Mouse (Mus musculus) gastrocnemius, postnatal 36 days (tissue): ENCODE measurements around the gene Slc4a11. TPM values are rescaled to one million over a fixed set of nuclear protein-coding genes. Genes with fewer than 3 reads are reported as not detected.
A peak's percentile ranks its signal among the peaks of the same experiment; 100 is the strongest.

ENCODE experiments used
- DNase-seq, 2 experiments: peaks; one replicate each; pipeline ENCODE4 v3.0.0; 2022
- intact Hi-C: fragments of 180-260 bp; cut with DNase I; formaldehyde crosslinking; loops from one replicate; pipeline ENCODE4 v1.15.1; 2025
- long read RNA-seq, 2 experiments: library from polyadenylated mRNA; stranded (forward); transcript quantifications; one replicate each; pipeline ENCODE4 v2.0.0; 2021
- total RNA-seq, 2 experiments: library from RNA; stranded (reverse); gene quantifications; 2 replicates each; pipeline ENCODE4 v1.2.3; 2021

The Slc4a11 gene
- under 1 TPM in 1 of 2 experiments, not detected in 1; 0.12 TPM for total RNA-seq
- long read RNA-seq, experiment 1: 0 reads
- long read RNA-seq, experiment 2: 0 reads

DNA sequence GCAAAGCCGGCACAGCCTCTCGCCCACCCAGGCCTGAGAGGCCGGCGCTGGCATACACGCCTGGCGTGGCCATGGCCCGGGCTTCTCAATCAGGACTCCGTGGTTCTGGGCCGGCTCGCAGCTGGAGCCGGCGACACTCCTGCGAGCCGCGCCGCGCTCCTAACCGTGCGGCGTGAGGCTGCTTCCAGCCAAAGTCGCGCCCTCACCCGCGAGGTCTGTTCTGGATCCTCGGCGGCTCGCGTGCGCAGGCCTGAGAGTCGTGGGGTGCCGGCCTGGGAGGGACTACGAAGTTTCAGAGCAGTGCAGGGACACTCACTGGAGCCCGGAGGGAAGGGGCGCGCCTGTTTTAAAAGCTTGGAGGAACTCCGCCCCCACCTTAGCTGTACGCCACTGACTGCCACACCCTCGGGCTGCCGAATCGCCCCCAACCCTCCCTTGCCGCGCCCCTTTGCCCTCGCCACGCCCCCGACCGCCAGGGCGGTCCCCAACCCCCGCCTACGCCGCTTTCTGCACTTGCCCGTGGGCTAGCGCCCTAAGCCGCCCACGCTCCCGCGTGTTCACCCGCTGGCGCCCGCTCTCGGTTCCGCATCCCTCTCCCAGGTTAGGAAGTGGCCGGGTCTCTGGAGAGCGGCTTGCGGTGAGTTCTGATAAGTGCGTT is at the start of gene Slc4a11:
Gene Slc4a11 (minus strand): TSS at position 367 of the 658 bp plus-strand sequence.
- intact Hi-C loops: no loop called here
- peak; percentile 26 to 35 for DNase-seq

DNA sequence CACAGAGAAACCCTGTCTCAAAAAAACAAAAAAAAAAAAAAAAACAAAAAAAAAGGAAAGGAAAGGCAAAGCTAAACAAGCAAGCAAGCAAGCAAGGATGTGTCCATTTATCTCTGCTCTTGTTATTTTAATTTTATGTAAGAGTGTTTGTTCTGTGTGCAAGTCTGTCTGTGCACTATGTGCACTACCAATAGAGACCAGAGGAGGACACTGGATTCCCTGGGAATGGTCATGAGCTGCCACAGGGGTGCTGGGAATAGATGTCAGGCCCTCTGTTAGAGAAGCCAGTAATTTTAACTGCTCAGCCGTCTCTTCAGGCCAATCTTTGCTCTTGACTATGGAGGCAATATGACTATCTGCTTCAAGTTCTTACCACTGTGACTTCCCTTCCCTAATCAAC is 46.3 kb upstream of the Slc4a11 start:
- DNase-seq: no peak
- intact Hi-C loops: no loop called here

DNA sequence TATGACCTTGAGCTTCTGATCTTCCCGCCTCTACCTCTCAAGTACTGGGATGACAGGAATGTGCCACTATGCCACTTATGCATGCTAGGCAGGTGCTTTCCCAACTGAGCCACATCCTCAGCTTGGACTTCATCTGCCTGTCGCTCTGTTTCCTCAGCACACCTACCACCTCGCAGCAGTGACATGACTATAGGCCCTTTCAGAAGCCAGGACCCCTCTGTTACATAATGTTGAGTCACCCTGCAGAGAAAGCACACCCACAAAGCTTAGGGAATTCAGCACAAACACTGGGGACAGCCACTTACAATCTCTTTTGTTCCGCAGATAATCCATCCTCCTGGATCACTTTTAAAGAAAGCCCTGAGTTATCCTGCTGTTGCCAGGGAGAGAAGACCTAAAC is 42.8 kb upstream of the Slc4a11 start:
- intact Hi-C loops: no loop called here
- DNase-seq: no peak

DNA sequence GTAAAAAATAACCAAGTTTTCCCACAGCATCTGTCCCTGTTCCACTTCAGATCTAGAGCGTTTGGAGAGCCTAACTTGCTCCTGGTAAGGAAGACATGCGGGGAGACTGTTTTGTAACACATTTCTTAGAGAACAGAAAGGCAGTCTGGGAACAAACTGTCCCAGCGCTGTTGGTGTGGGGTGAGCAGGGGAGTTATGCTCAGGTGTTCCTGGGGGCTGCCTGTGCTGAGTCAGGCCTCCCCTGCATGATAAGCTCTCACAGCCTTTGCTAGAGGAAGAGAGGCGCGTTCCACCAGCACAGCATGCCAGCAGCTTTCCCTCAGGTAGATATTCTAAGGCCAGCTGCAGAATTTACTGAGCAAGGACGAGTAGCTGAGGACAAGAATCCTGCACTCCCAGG is 40.7 kb upstream of the Slc4a11 start:
- intact Hi-C loops: no loop called here
- DNase-seq: no peak

DNA sequence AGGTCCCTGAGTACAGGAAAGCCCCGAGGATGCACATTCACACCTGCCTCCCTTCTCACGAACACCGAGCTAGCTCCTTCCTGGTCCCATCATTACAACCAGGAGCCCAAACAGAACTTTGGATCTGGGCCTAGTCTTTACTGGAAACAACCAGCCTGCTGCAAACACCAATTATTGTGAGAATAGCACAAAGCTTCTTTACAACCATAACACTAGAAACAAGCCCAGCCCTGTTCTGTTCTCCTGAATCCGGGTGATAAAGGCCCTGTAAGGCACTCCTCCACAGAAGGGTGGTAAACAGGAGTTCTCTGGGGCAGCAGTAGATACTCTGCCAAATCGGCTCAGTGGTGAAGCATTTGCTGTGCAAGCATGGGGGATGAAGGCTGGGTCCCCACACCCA is 38.0 kb upstream of the Slc4a11 start:
- DNase-seq: no peak
- intact Hi-C loops: no loop called here

DNA sequence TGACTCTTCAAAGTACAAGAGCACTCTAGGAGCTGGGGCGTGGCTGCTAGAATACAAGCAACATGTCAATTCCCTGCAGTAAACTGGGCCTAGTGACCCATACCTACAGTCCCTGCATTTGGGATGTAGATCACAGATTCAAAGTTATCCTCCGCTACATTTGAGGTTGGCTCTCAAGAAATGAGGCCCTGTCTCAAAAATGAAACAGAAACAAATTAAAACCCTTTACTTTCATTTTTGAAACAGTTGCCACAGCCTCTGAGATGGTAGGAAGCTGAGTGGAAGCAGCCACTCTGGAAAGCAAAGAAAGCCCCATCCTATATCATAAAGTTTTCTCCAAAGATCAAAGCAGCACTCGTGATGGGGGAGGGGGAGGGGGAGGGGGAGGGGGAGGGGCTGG is 36.1 kb upstream of the Slc4a11 start:
- DNase-seq: no peak
- intact Hi-C loops: no loop called here

DNA sequence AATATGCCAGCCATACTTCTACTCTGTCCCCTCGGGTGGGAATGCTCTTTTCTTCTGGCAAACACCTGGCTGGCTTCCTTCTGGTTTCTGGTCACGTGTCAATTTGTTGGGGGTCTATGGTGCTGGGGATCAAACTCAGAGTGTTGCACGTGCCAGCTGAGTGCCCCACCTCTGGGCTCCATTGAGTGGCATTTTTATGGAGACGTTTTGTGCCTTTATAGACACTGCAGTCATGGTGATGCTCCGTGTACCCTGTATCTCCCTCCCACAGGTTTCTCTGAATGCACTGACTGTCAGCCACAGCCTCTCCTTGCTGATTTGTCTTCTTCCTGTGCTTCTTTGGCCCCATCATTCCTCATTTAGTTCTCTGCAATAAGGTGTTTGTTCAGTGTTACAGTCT is 34.5 kb upstream of the Slc4a11 start:
- no peak for DNase-seq
- intact Hi-C loops: no loop called here

DNA sequence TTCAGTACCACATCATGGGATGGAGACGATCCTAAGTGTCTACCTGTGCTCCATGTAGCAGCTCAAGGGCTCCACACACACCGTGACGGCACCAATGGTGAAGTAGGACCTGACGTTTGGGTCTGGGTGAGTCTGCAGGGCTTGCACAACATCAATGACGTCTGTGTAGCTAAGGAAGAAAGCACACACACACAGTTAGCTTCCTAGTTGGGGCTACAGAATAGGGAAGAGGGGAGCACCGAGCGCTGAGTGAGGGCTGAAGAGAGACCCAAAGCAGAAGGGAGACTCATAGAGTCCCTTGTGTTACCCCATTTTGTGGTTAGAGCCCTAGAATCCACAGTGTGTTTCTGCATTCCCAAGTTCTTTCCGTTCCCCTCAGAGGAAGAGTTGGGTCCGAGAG is 33.4 kb upstream of the Slc4a11 start:
- DNase-seq: no peak
- intact Hi-C loops: no loop called here

DNA sequence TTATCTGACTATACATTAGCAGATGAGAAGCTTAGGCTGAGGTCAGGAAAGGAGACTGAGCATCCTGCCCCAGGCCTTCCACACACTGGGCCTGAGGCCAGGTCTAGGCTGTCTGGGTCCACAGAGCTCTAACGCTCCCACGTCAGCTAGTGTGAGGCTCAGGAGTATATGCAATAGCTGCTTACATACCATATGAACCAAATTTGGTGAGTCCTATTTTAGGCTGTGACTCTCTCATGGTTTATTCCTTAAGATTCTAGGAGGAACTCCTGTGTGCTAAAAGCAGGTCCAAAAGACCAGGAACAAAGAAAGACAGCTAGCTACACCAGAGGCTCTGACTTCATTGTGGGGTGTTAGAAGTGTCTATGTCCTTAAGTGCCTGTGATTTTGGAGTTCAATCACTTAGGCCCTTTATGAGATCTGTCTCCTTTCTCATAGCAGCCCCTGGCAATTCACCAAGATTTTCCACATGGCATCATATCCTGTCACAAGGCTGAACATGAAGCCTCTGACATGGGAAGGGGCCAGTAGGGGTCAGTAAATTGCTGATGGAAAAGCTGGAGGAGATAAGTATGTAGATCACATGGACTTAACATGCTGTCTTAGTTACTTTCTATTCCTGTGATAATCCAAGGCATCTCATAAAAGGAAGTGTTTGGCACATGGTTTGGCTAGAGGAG is 31.7 kb upstream of the Slc4a11 start:
- intact Hi-C loops: no loop called here
- no peak for DNase-seq

DNA sequence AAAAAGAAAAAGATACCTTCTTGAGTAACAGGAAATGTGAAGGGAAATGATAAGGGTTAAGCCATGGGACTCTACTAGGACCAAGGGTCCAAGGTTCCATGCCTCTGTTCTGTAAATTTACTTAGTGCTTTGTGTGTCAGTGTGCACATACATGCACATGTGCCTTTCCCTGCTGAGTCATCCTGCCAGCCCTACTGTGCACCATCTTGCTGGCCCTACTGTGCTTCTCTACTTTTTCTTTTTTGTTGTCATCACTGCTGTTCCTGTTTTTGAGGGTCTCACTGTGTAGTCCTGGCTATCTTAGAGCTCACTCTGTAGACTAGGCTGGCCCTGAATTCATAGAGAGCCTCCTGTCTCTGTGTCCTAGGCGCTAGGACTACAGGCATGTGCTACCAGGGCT is 30.4 kb upstream of the Slc4a11 start:
- intact Hi-C loops: no loop called here

DNA sequence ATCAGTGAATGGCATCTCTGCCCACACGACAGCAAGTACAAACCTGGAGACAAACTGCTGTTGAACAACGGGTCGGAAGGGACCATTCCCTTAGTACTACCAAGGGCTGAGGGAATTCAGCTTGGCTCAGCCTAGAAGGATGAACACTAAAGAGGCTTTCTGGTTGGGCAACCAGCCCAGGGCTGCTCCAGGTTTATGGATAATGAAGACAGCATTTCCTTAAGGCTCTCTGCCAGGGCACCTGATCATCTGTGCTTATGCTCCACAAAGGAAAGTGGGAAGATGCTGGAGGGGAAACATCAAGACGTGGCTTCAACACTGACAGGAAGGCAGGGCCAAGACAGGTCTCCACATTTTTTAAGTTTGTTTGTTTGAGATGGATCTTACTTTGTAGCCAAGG is 27.1 kb upstream of the Slc4a11 start:
- intact Hi-C loops: no loop called here
- no peak for DNase-seq

More for the DNA sequence above, 30.4 kb upstream of the Slc4a11 start:
- no peak for DNase-seq

DNA sequence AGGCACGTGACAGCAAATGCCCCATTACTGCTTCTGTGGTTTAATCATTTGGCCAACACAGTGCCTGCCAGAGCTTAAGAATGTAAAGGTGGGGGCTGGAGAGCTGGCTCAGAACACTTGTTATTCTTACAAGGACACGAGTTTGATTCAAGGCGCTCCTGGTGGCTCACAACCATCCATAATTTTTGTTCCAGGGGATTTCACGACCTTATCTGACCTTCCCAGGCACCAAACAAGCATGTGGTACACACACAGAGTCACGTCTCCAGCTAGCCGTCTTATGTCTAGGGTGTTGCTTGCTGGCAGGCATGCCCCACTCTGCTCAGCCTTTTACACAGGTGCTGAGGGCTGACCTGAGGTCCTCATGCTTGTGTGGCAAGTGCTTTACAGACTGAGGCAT is 20.6 kb upstream of the Slc4a11 start:
- intact Hi-C loops: no loop called here

DNA sequence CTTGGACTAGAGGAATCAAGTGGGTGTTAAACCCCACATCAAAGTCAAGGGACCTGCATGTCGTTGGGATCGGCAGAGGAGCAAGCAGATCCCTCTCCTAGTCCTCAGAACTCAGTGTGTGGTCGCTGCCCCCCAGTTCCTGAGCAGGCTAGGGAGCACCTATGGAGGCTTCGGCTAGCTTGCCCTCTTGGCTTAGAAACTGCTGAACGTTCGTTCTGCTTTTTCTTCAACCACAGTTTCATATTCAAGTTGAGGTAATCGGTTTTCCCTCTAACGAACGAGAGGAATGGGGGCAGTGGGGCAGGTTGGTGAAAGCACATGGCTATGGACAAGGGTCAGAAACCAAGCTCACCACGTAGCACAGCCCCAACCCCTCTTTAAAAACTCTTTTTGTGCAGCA is 9.7 kb upstream of the Slc4a11 start:
- intact Hi-C loops: no loop called here
- no peak for DNase-seq

More for the DNA sequence above, 20.6 kb upstream of the Slc4a11 start:
- DNase-seq: no peak

DNA sequence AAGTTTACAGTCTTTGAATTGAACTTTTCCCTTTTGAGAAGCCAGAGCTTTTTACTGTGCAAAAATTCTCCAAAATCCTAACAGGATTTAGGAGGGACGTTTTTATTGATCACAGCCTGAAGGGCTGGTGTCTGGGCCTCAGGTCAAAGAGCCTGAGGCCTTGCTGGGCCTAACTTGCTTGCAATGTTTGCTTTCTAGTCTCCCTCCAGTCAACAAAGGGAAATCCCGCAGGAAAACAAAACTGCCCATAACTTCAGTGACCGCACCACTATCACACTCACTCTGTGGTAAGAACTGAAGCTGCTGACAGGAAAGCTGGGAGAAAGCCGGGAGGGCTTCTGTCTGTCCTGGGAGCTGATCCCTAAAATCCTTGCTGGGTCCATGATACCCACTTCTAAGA is 9.3 kb upstream of the Slc4a11 start:
- DNase-seq: no peak
- intact Hi-C loops: no loop called here

DNA sequence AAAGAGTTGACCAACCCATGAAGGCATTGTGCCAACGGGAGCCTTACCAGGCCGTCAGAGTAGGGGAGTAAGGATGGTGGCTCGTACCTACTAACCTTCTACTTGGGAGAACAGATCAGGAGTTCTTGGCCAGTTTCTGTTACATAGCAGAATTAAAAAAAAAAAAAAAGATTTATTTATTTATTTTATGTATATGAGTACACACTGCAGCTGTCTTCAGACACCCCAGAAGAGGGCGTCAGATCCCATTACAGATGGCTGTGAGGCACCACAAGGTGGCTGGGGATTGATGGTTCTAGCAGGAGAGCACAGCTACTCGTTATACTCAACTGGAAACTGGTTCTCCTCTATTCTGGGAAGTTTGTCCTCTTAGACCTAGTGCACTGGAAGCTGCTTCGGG is 7.9 kb upstream of the Slc4a11 start:
- DNase-seq: no peak
- intact Hi-C loops: no loop called here

DNA sequence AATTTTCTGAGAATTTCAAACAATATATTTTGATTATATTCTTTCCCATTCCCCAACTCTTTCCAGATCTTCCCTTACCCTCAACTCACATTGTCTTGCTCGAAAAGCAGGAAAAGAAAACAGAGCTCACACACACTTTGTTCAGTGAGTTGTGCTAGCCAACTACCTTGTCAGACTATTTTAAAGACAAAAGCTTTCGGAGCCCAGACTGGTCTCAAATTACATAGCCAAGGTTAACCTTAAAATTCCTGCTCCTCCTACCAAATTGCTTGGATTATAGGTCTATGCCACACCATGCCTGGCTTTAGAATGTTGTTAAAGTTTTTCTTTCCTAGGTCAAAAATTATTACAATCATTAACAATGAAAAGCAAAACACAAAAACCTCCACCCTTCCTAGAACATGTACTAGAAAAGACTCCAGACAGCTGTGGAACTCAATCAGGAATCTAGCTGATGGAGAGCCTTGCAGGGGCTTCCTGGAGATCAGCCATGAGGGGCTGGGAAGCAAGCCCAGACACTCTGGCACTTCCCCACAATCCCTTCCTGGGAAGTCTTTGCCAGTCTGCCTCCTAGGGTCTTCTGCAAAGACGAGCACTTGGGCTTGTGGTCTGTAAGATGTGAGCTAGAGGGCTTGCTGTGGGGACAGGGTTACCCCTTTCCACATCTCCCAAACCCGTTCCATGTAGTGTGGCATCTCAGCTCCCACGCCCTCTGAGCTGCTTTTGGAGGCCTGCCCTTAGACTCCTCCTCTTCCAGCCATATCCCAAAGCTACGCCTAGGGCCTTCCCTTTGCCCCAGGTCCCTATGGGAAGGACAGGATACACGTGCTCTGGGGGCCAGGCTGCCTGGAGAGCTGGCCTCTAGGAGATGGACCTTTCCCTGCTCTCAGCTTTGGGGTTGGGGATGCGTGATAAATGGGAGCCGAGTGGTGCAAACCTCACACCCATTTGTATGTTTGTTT is 7.0 kb upstream of the Slc4a11 start:
- intact Hi-C loops: no loop called here
- no peak for DNase-seq

DNA sequence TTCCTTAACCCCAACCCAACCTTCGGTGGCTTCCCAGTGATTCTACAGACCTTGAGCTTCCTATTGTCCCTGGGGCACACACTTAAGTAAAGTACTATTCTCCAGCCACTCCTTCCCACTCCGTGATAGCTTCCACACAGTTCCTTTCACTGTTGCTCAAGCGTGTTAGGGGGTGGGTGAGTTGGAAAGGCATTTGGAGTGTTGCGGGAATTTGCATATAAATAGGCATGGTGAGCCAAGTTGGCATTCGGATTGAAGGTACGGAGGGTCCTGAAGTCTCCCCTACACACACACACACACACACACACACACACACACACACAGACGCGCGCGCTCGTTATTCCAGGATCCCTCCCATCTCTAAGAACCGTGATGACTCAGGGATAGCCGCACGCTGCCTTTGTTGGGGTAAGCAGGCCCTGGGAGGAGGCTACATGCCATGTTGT is 525 bp upstream of the Slc4a11 start:
- no peak for DNase-seq
- intact Hi-C loops: no loop called here

DNA sequence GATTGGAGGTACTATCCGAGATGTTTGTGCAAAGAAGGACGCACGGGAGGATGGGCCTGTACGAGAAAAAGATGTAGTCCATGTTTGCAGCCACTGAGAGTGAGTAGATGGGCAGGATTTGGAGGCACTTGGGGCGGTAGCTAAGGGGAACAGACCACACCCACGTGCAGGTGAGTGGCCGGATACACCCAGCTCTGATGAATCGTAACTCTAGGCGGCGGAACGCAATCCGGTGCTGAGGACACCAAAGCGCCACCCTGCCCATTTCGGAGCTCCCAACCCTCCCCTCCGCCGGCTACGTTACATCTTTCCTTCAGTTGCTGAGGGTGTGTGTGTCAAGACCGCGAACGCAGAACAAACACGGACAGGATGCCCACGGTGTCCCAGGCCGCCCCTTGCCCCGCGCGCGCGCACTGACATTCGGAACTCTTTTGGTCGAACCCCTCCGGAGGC is 593 bp downstream of the Slc4a11 start:
- DNase-seq: no peak
- intact Hi-C loops: no loop called here

DNA sequence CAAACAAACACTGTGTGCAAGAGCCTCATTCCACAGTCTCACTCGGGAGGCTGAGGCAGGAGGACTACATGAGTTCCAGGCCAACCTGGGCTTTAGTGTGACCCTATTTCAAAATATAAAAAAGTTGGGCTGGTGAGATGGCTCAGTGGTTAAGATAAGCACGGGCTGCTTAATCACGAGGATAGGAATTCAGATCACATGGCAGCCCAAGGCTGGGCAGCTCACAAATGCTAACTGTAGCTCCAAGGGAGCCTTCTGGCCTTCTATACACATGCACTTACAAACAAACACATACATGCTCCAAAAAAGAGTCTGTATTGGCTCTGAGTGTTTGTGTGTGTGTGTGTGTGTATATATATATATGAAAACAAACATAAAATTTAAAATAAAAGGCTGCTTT is 3.8 kb downstream of the Slc4a11 start:
- no peak for DNase-seq
- intact Hi-C loops: no loop called here

DNA sequence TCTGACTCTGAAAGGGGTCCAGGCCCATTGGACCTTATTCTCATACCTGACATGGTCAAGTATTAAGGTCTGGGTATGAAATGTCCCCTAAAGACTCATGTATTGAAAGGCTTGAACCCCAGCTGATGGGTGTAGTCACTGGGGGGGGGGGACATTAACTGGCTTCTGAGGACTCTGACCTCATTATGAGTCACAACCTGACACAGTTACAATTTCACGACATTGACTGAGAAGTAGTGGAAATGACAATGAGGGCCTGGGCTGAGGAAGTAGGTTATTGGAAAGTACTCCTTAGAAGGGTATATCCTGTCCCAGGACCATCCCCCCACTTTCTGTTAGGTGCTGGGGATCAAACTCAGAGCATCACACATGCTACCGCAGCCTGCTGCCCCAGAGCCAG is 8.3 kb downstream of the Slc4a11 start:
- intact Hi-C loops: no loop called here
- no peak for DNase-seq

DNA sequence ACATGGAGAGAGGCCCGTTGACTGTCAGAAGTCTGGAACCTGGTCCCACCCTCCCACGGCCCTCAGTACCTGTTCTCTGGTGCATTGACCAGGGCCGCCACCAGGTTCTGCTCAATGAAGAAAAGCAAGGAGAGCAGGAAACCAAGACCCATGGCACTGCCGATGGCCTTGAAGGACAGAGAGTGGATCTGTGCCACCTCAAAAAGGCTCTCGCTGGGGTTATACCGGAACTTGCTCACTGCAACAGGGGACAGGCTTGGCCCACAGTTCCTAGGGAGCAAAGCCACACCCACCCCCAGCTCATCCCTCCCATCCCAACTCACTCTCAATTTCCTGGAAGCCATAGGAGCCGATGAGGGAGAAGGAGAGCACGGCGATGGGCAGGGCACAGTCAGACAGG is 11.9 kb downstream of the Slc4a11 start:
- intact Hi-C loops: no loop called here
- no peak for DNase-seq
